10 mouse cellular contexts compared by ENCODE assay signal in genomic region chr13:116302861-116303260, GRCm38 (mm10). TPM values are rescaled to one million over a fixed set of nuclear protein-coding genes. Genes with fewer than 3 reads are reported as not detected.
DNase-seq lines count a peak whose midpoint lies in the region; ATAC-seq and TF ChIP-seq lines count a peak whose summit lies in the region.
"Had no signal": no experiment of that assay in that cellular context is flagged by ENCODE, and none has a peak within 500 bp of the region (broad histone marks: within the 10 kb centered on the region; RNA-seq: fewer than 3 reads in every experiment).

No protein-coding gene starts in this region.

- WGBS in intestine, embryonic 14.5 days = 33% methylated on average over 15 of the region's 15 CpGs
- WGBS in intestine, embryonic 15.5 days = 32% methylated on average over 15 of the region's 15 CpGs
- WGBS in forebrain, embryonic 13.5 days = 5% methylated on average over 15 of the region's 15 CpGs
- under 1% methylated on average over 15 of the region's 15 CpGs for WGBS in midbrain, embryonic 14.5 days
- WGBS in stomach, postnatal 0 days = 52% methylated on average over 15 of the region's 15 CpGs

- H3K27ac ChIP-seq in intestine, embryonic 14.5 days (ENCODE audit: low read depth) = no peak overlapping the region
- H3K27ac ChIP-seq in intestine, embryonic 15.5 days = no peak overlapping the region
- H3K27ac ChIP-seq in forebrain, embryonic 13.5 days = peak overlapping the region; percentile 10
- no peak overlapping the region for H3K27ac ChIP-seq in midbrain, embryonic 14.5 days (replicated peaks; ENCODE audit: low read depth, low read length)
- no peak overlapping the region for H3K27ac ChIP-seq in stomach, postnatal 0 days (replicated peaks)
- H3K27ac ChIP-seq: kidney, embryonic 15.5 days had no signal

- no peak overlapping the region for H3K9ac ChIP-seq in intestine, embryonic 14.5 days (ENCODE audit: low read length)
- H3K9ac ChIP-seq in intestine, embryonic 15.5 days = no peak overlapping the region
- peak overlapping the region; percentile 43 for H3K9ac ChIP-seq in forebrain, embryonic 13.5 days
- H3K9ac ChIP-seq in midbrain, embryonic 14.5 days (replicated peaks; ENCODE audit: low read length) = no peak overlapping the region
- peak overlapping the region; percentile 38; the same call in 1 of the 2 replicates for H3K9ac ChIP-seq in stomach, postnatal 0 days (ENCODE audit: low read length)
- H3K9ac ChIP-seq: kidney, embryonic 15.5 days had no signal

- peak overlapping the region; percentile 6; the same call in 1 of the 2 replicates for H3K4me2 ChIP-seq in intestine, embryonic 14.5 days (ENCODE audit: low read length)
- no peak overlapping the region for H3K4me2 ChIP-seq in intestine, embryonic 15.5 days (replicated peaks)
- peak overlapping the region; percentile 38 for H3K4me2 ChIP-seq in forebrain, embryonic 13.5 days
- 0 out of 2 replicates have a peak overlapping the region, but pooled peaks have one; percentile 4 for H3K4me2 ChIP-seq in midbrain, embryonic 14.5 days (ENCODE audit: low read length)
- peak overlapping the region; percentile 57 for H3K4me2 ChIP-seq in stomach, postnatal 0 days (replicated peaks; ENCODE audit: low read depth)
- H3K4me2 ChIP-seq: kidney, embryonic 15.5 days had no signal

- peak overlapping the region; percentile 0; the same call in 1 of the 2 replicates for H3K4me3 ChIP-seq in intestine, embryonic 14.5 days (ENCODE audit: low read depth, low read length)
- H3K4me3 ChIP-seq in intestine, embryonic 15.5 days (replicated peaks) = no peak overlapping the region
- H3K4me3 ChIP-seq in forebrain, embryonic 13.5 days = peak overlapping the region; percentile 21
- H3K4me3 ChIP-seq in midbrain, embryonic 14.5 days (replicated peaks; ENCODE audit: low read depth, low read length) = peak overlapping the region; percentile 5; the same call in 1 of the 2 replicates
- peak overlapping the region; percentile 1; the same call in 1 of the 2 replicates for H3K4me3 ChIP-seq in stomach, postnatal 0 days (ENCODE audit: low read depth, low read length)
- H3K4me3 ChIP-seq: kidney, embryonic 15.5 days had no signal

- no peak for TF ChIP-seq EP300 in stomach, postnatal 0 days (optimal IDR thresholded peaks at IDR 0.05)

- no peak for TF ChIP-seq CTCF in stomach, postnatal 0 days (IDR thresholded peaks at IDR 0.05; ENCODE audit: low read depth)

- peaks cover 95% of the 10 kb centered on the region for H3K27me3 ChIP-seq in intestine, embryonic 14.5 days (replicated peaks; ENCODE audit: control insufficient read depth, insufficient read depth, low read length)
- H3K27me3 ChIP-seq in intestine, embryonic 15.5 days (replicated peaks) = peaks cover 76% of the 10 kb centered on the region
- H3K27me3 ChIP-seq in forebrain, embryonic 13.5 days = peaks cover 92% of the 10 kb centered on the region
- H3K27me3 ChIP-seq in midbrain, embryonic 14.5 days (ENCODE audit: control insufficient read depth, insufficient read depth, low read length) = peaks cover 94% of the 10 kb centered on the region
- H3K27me3 ChIP-seq in stomach, postnatal 0 days (ENCODE audit: control insufficient read depth, insufficient read depth, low read length) = no peaks in the 10 kb centered on the region; the same call in 1 of the 2 replicates
- H3K27me3 ChIP-seq: CH12.LX had no signal

- no peaks in the 10 kb centered on the region for H3K9me3 ChIP-seq in intestine, embryonic 14.5 days (ENCODE audit: control insufficient read depth, low read length)
- H3K9me3 ChIP-seq in intestine, embryonic 15.5 days = no peaks in the 10 kb centered on the region
- no peaks in the 10 kb centered on the region for H3K9me3 ChIP-seq in forebrain, embryonic 13.5 days (replicated peaks)
- no peaks in the 10 kb centered on the region for H3K9me3 ChIP-seq in midbrain, embryonic 14.5 days (ENCODE audit: control insufficient read depth, low read length)
- H3K9me3 ChIP-seq in stomach, postnatal 0 days (ENCODE audit: control insufficient read depth, low read length) = no peaks in the 10 kb centered on the region
- H3K9me3 ChIP-seq: kidney, embryonic 15.5 days had no signal

- H3K36me3 ChIP-seq in intestine, embryonic 14.5 days (ENCODE audit: control insufficient read depth, insufficient read depth, low read length) = no peaks in the 10 kb centered on the region
- H3K36me3 ChIP-seq in intestine, embryonic 15.5 days = no peaks in the 10 kb centered on the region
- H3K36me3 ChIP-seq in forebrain, embryonic 13.5 days (ENCODE audit: poor library complexity, severe bottlenecking) = no peaks in the 10 kb centered on the region
- H3K36me3 ChIP-seq in midbrain, embryonic 14.5 days (ENCODE audit: control insufficient read depth, insufficient read depth, low read length) = no peaks in the 10 kb centered on the region
- H3K36me3 ChIP-seq in stomach, postnatal 0 days (ENCODE audit: control insufficient read depth, insufficient read depth, low read length) = no peaks in the 10 kb centered on the region
- H3K36me3 ChIP-seq: kidney, embryonic 15.5 days had no signal

- H3K4me1 ChIP-seq in intestine, embryonic 14.5 days (replicated peaks; ENCODE audit: control insufficient read depth, insufficient read depth, low read length) = no peaks in the 10 kb centered on the region
- H3K4me1 ChIP-seq in intestine, embryonic 15.5 days (replicated peaks) = no peaks in the 10 kb centered on the region
- peaks cover 15% of the 10 kb centered on the region for H3K4me1 ChIP-seq in forebrain, embryonic 13.5 days
- no peaks in the 10 kb centered on the region for H3K4me1 ChIP-seq in midbrain, embryonic 14.5 days (ENCODE audit: control insufficient read depth, insufficient read depth, low read length)
- peaks cover 2% of the 10 kb centered on the region; the same call in 1 of the 2 replicates for H3K4me1 ChIP-seq in stomach, postnatal 0 days (replicated peaks; ENCODE audit: control insufficient read depth, insufficient read depth)

- DNase-seq in intestine, embryonic 14.5 days (ENCODE audit: low spot score) = no peak
- peak; percentile 17 for DNase-seq in midbrain, embryonic 14.5 days
- no peak for DNase-seq in stomach, postnatal 0 days (ENCODE audit: low spot score)
- DNase-seq in adrenal gland, postnatal 4 days (ENCODE audit: low spot score in 2 of 2) = no peak
- DNase-seq in left cerebral cortex, adult 11 months (ENCODE audit: low spot score) = no peak

- ATAC-seq in intestine, embryonic 14.5 days (replicated peaks; ENCODE audit: low FRiP score, low TSS enrichment, low read depth) = no peak
- no peak for ATAC-seq in intestine, embryonic 15.5 days
- no peak for ATAC-seq in forebrain, embryonic 13.5 days
- ATAC-seq in midbrain, embryonic 14.5 days (ENCODE audit: low FRiP score, low TSS enrichment) = no peak
- ATAC-seq in stomach, postnatal 0 days (ENCODE audit: low FRiP score, low TSS enrichment) = no peak

RNA-seq across cellular contexts. Expression of gene Isl1, which starts 6.6 kb away (rescaled TPM):
- polyA plus RNA-seq in intestine, embryonic 14.5 days (2014; fragmentation: Nextera tagmentation; extraction: Ambion mirVana) = 2.7 and 4.6 TPM in 2 replicates
- polyA plus RNA-seq in intestine, embryonic 15.5 days (2015; fragmentation: Nextera tagmentation; extraction: Ambion mirVana) = 9.6 and 11.2 TPM in 2 replicates
- polyA plus RNA-seq in forebrain, embryonic 13.5 days (2015; fragmentation: Nextera tagmentation; extraction: Ambion mirVana) = 79.0 and 93.1 TPM in 2 replicates
- polyA plus RNA-seq in midbrain, embryonic 14.5 days (2014; fragmentation: Nextera tagmentation; extraction: Ambion mirVana) = 5.4 and 8.1 TPM in 2 replicates
- polyA plus RNA-seq in stomach, postnatal 0 days (2015; fragmentation: Nextera tagmentation; extraction: Ambion mirVana) = 18.0 and 19.0 TPM in 2 replicates
- total RNA-seq in adrenal gland, postnatal 4 days (2021) = 10 to 100 TPM; 11.1 to 15.2 TPM
- total RNA-seq: CH12.LX; megakaryocyte-erythroid progenitor cell, adult 5-6 weeks had no signal

Comparison
In these comparisons a context has a peak if more than half of its experiments do, and no peak if none do; other contexts are left out.
1. H3K9ac ChIP-seq: peak in forebrain, embryonic 13.5 days (single experiment) and stomach, postnatal 0 days (single experiment); none in intestine, embryonic 14.5 days (single experiment), intestine, embryonic 15.5 days (single experiment) and midbrain, embryonic 14.5 days (single experiment).